Mouse (Mus musculus) gastrocnemius, postnatal 25 days (tissue): ENCODE measurements at regions not wholly inside any gene's neighbourhood (a gene's known extent, or its start where the extent isn't known, plus 50 kb on each side); places are given as distances from the start of the nearest gene placed in this dataset.

Source experiments
- DNase-seq: peaks from one replicate; pipeline ENCODE4 v3.0.0; 2022

- DNase-seq: no peak
These were observed 164.0 kb upstream of the Slc24a3 start for GRCm38 (mm10) chr2:145003509-145003908.

- DNase-seq: no peak
These were observed 156.9 kb upstream of the Slc24a3 start for GRCm38 (mm10) chr2:145010674-145011073.

GRCm38 (mm10) chr2:145011221-145011620 is 156.3 kb upstream of the Slc24a3 start:
- DNase-seq: no peak

GRCm38 (mm10) chr2:145015951-145016350 is 151.6 kb upstream of the Slc24a3 start:
- DNase-seq: no peak

GRCm38 (mm10) chr2:145016939-145017338 is 150.6 kb upstream of the Slc24a3 start:
- DNase-seq: no peak

GRCm38 (mm10) chr2:145017625-145018167 is 149.9 kb upstream of the Slc24a3 start:
- no peak for DNase-seq

GRCm38 (mm10) chr2:145047743-145048142 is 119.8 kb upstream of the Slc24a3 start:
- no peak for DNase-seq

- DNase-seq: no peak
These were observed 117.7 kb upstream of the Slc24a3 start for GRCm38 (mm10) chr2:145049655-145050376.

GRCm38 (mm10) chr2:145052405-145052804 is 115.1 kb upstream of the Slc24a3 start:
- DNase-seq: no peak

- DNase-seq: no peak
These were observed 111.3 kb upstream of the Slc24a3 start for GRCm38 (mm10) chr2:145056219-145056618.

GRCm38 (mm10) chr2:145056762-145057161 is 110.8 kb upstream of the Slc24a3 start:
- DNase-seq: no peak

- no peak for DNase-seq
These were observed 97.6 kb upstream of the Slc24a3 start for GRCm38 (mm10) chr2:145069931-145070330.

GRCm38 (mm10) chr2:145081926-145082325 is 85.6 kb upstream of the Slc24a3 start:
- no peak for DNase-seq

- DNase-seq: no peak
These were observed 82.9 kb upstream of the Slc24a3 start for GRCm38 (mm10) chr2:145084621-145085020.

GRCm38 (mm10) chr2:145086118-145086517 is 81.4 kb upstream of the Slc24a3 start:
- peak; percentile 40 for DNase-seq

GRCm38 (mm10) chr2:145103295-145103694 is 64.3 kb upstream of the Slc24a3 start:
- no peak for DNase-seq

- no peak for DNase-seq
These were observed 55.9 kb upstream of the Slc24a3 start for GRCm38 (mm10) chr2:145111615-145112014.

- DNase-seq: no peak
These were observed 52.5 kb upstream of the Slc24a3 start for GRCm38 (mm10) chr2:145115043-145115442.
